29 mouse cellular contexts compared by ENCODE assay signal in the genomic region with DNA sequence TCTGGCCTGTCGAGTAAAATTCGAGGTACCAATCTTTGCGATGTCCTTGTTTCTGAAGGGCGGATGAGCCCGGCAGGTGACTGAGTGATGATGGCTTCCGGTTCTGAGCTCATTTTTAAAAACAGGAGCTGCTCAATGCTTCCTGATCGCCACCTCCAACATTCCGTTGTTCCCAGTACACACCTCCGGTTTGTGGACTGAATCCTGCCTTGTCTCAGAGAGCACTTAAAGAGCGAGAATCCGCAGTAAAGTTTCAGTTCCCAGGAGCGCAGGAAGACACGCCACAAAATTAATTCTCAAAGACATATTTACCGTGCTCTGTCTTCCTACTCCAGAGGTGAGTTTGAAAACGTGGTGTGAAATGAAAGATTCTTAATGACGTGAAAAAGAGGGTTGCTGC.
DNase-seq lines count a peak whose midpoint lies in the region; ATAC-seq and TF ChIP-seq lines count a peak whose summit lies in the region.
"Had no signal": no experiment of that assay in that cellular context is flagged by ENCODE, and none has a peak within 500 bp of the region (broad histone marks: within the 10 kb centered on the region; RNA-seq: fewer than 3 reads in every experiment).

No protein-coding gene starts in this region.

- no peaks in the 10 kb centered on the region for H3K36me3 ChIP-seq in lung, embryonic 15.5 days
- no peaks in the 10 kb centered on the region for H3K36me3 ChIP-seq in intestine, embryonic 14.5 days (ENCODE audit: control insufficient read depth, insufficient read depth, low read length)
- no peaks in the 10 kb centered on the region for H3K36me3 ChIP-seq in intestine, postnatal 0 days (ENCODE audit: control insufficient read depth, insufficient read depth)
- no peaks in the 10 kb centered on the region for H3K36me3 ChIP-seq in stomach, embryonic 16.5 days (ENCODE audit: control insufficient read depth, insufficient read depth, low read length)
- H3K36me3 ChIP-seq in midbrain, postnatal 0 days (ENCODE audit: insufficient read depth, low read length): no peaks in the 10 kb centered on the region
- H3K36me3 ChIP-seq: forebrain, embryonic 10.5 days; G1E; limb, embryonic 12.5 days had no signal

- no peaks in the 10 kb centered on the region for H3K27me3 ChIP-seq in lung, embryonic 15.5 days
- H3K27me3 ChIP-seq in intestine, embryonic 14.5 days (replicated peaks; ENCODE audit: control insufficient read depth, insufficient read depth, low read length): no peaks in the 10 kb centered on the region
- no peaks in the 10 kb centered on the region for H3K27me3 ChIP-seq in intestine, postnatal 0 days (replicated peaks; ENCODE audit: control insufficient read depth, insufficient read depth, low read length)
- no peaks in the 10 kb centered on the region for H3K27me3 ChIP-seq in stomach, embryonic 16.5 days (ENCODE audit: control insufficient read depth, insufficient read depth, low read length)
- no peaks in the 10 kb centered on the region for H3K27me3 ChIP-seq in midbrain, postnatal 0 days (ENCODE audit: insufficient read depth, low read length)
- no peaks in the 10 kb centered on the region for H3K27me3 ChIP-seq in cerebellum, adult 2 months (ENCODE audit: control insufficient read depth, insufficient read depth, low read length)
- H3K27me3 ChIP-seq: CH12.LX; limb, embryonic 12.5 days; Patski had no signal

- H3K4me3 ChIP-seq in lung, embryonic 15.5 days: peak overlapping the region; percentile 9; the same call in 1 of the 2 replicates
- peak overlapping the region; percentile 20 for H3K4me3 ChIP-seq in intestine, embryonic 14.5 days (ENCODE audit: low read depth, low read length)
- H3K4me3 ChIP-seq in intestine, postnatal 0 days (ENCODE audit: low read depth, low read length): peak overlapping the region; percentile 32
- no peak overlapping the region for H3K4me3 ChIP-seq in stomach, embryonic 16.5 days (replicated peaks; ENCODE audit: low read length)
- no peak overlapping the region for H3K4me3 ChIP-seq in midbrain, postnatal 0 days (ENCODE audit: low read depth, low read length)
- no peak overlapping the region for H3K4me3 ChIP-seq in cerebellum, adult 2 months (replicated peaks; ENCODE audit: insufficient read depth, low read depth, low read length)
- H3K4me3 ChIP-seq: forebrain, embryonic 10.5 days; heart, adult 2 months; layer of hippocampus, adult 2 months; limb, embryonic 12.5 days had no signal

- no peak for ATAC-seq in lung, embryonic 15.5 days (ENCODE audit: borderline replicate concordance, extremely low read depth, low FRiP score, low TSS enrichment)
- ATAC-seq in intestine, embryonic 14.5 days (replicated peaks; ENCODE audit: low FRiP score, low TSS enrichment, low read depth): peak; percentile 28; the same call in 1 of the 2 replicates
- ATAC-seq in intestine, postnatal 0 days: peak; percentile 17; the same call in 1 of the 2 replicates
- ATAC-seq in stomach, embryonic 16.5 days (ENCODE audit: insufficient read depth, low FRiP score): no peak
- ATAC-seq in midbrain, postnatal 0 days (ENCODE audit: low FRiP score): no peak
- ATAC-seq: forebrain, postnatal 0 days; inflammation-experienced regulatory T-cells, adult 6 months; Patski had no signal

- WGBS in lung, embryonic 15.5 days: 42% methylated on average over 16 of the region's 16 CpGs
- WGBS in intestine, embryonic 14.5 days: 35% methylated on average over 16 of the region's 16 CpGs
- 26% methylated on average over 16 of the region's 16 CpGs for WGBS in intestine, postnatal 0 days
- 56% methylated on average over 16 of the region's 16 CpGs for WGBS in stomach, embryonic 16.5 days
- 73% methylated on average over 16 of the region's 16 CpGs for WGBS in midbrain, postnatal 0 days
- WGBS in cerebellum, adult 2 months: 79% methylated on average over 16 of the region's 16 CpGs

- H3K4me1 ChIP-seq in lung, embryonic 15.5 days: 0 out of 2 replicates have a peak, but pooled peaks cover 6% of the 10 kb centered on the region
- peaks cover 9% of the 10 kb centered on the region for H3K4me1 ChIP-seq in intestine, embryonic 14.5 days (replicated peaks; ENCODE audit: control insufficient read depth, insufficient read depth, low read length)
- peaks cover 5% of the 10 kb centered on the region; the same call in 1 of the 2 replicates for H3K4me1 ChIP-seq in intestine, postnatal 0 days (replicated peaks; ENCODE audit: control insufficient read depth, insufficient read depth, low read length)
- H3K4me1 ChIP-seq in stomach, embryonic 16.5 days (ENCODE audit: control insufficient read depth, insufficient read depth, low read length): peaks cover 3% of the 10 kb centered on the region; the same call in 1 of the 2 replicates
- no peaks in the 10 kb centered on the region for H3K4me1 ChIP-seq in midbrain, postnatal 0 days (ENCODE audit: insufficient read depth, low read length)
- H3K4me1 ChIP-seq in cerebellum, adult 2 months (ENCODE audit: control insufficient read depth, insufficient read depth, low read length): no peaks in the 10 kb centered on the region
- H3K4me1 ChIP-seq: forebrain, embryonic 10.5 days had no signal

- H3K9me3 ChIP-seq in lung, embryonic 15.5 days: no peaks in the 10 kb centered on the region
- no peaks in the 10 kb centered on the region for H3K9me3 ChIP-seq in intestine, embryonic 14.5 days (ENCODE audit: control insufficient read depth, low read length)
- H3K9me3 ChIP-seq in intestine, postnatal 0 days (ENCODE audit: control insufficient read depth): no peaks in the 10 kb centered on the region
- H3K9me3 ChIP-seq in stomach, embryonic 16.5 days (replicated peaks; ENCODE audit: control insufficient read depth, low read length): no peaks in the 10 kb centered on the region
- H3K9me3 ChIP-seq in midbrain, postnatal 0 days (ENCODE audit: low read length): no peaks in the 10 kb centered on the region
- H3K9me3 ChIP-seq: forebrain, embryonic 10.5 days; limb, embryonic 12.5 days had no signal

- TF ChIP-seq POLR2A in cerebellum, adult 2 months (IDR thresholded peaks at IDR 0.05; ENCODE audit: borderline replicate concordance, insufficient read depth, low read length): no peak

- peak overlapping the region; percentile 43 for H3K4me2 ChIP-seq in lung, embryonic 15.5 days
- peak overlapping the region; percentile 36 for H3K4me2 ChIP-seq in intestine, embryonic 14.5 days (ENCODE audit: low read length)
- peak overlapping the region; percentile 60 for H3K4me2 ChIP-seq in intestine, postnatal 0 days (replicated peaks; ENCODE audit: low read depth)
- peak overlapping the region; percentile 42 for H3K4me2 ChIP-seq in stomach, embryonic 16.5 days (ENCODE audit: low read depth, low read length)
- no peak overlapping the region for H3K4me2 ChIP-seq in midbrain, postnatal 0 days (ENCODE audit: low read depth, low read length, poor library complexity, severe bottlenecking)
- H3K4me2 ChIP-seq: hindbrain, embryonic 14.5 days; limb, embryonic 12.5 days had no signal

- H3K27ac ChIP-seq in lung, embryonic 15.5 days: no peak overlapping the region
- H3K27ac ChIP-seq in intestine, embryonic 14.5 days (ENCODE audit: low read depth): peak overlapping the region; percentile 82
- H3K27ac ChIP-seq in intestine, postnatal 0 days (ENCODE audit: low read depth, low read length): peak overlapping the region; percentile 50; the same call in 1 of the 2 replicates
- no peak overlapping the region for H3K27ac ChIP-seq in stomach, embryonic 16.5 days (ENCODE audit: low read length)
- no peak overlapping the region for H3K27ac ChIP-seq in midbrain, postnatal 0 days (ENCODE audit: low read depth, low read length)
- H3K27ac ChIP-seq in cerebellum, adult 2 months (ENCODE audit: insufficient read depth, low read length): no peak overlapping the region
- H3K27ac ChIP-seq: forebrain, embryonic 10.5 days; heart, adult 2 months; hindbrain, embryonic 14.5 days; layer of hippocampus, adult 2 months; limb, embryonic 12.5 days; liver, embryonic 14.5 days; macrophage had no signal

- H3K9ac ChIP-seq in lung, embryonic 15.5 days: no peak overlapping the region
- H3K9ac ChIP-seq in intestine, embryonic 14.5 days (ENCODE audit: low read length): peak overlapping the region; percentile 35
- H3K9ac ChIP-seq in intestine, postnatal 0 days (ENCODE audit: low read depth, low read length): no peak overlapping the region
- H3K9ac ChIP-seq in stomach, embryonic 16.5 days (ENCODE audit: low read length): no peak overlapping the region; the same call in 1 of the 2 replicates
- H3K9ac ChIP-seq in midbrain, postnatal 0 days (replicated peaks; ENCODE audit: low read length, poor library complexity, severe bottlenecking): no peak overlapping the region
- H3K9ac ChIP-seq: forebrain, postnatal 0 days; hindbrain, embryonic 14.5 days; limb, embryonic 12.5 days; liver, embryonic 14.5 days had no signal

- TF ChIP-seq CTCF in intestine, postnatal 0 days (IDR thresholded peaks at IDR 0.05; ENCODE audit: low read depth): no peak
- TF ChIP-seq CTCF in midbrain, postnatal 0 days (IDR thresholded peaks at IDR 0.05): no peak
- no peak for TF ChIP-seq CTCF in cerebellum, adult 2 months (IDR thresholded peaks at IDR 0.05; ENCODE audit: borderline replicate concordance, insufficient read depth, low read depth, low read length)

- no peak for DNase-seq in lung, postnatal 14 days
- DNase-seq in intestine, embryonic 14.5 days (ENCODE audit: low spot score): no peak
- DNase-seq in midbrain, postnatal 0 days (ENCODE audit: low spot score): no peak
- no peak for DNase-seq in cerebellum, adult 2 months
- DNase-seq: adrenal gland, adult 8-10 months; B cell, adult 2 months; cerebellum, adult 11-12 months; cerebellum, postnatal 14 days; forebrain, postnatal 0 days; gastrocnemius, postnatal 36 days; heart, adult 2 months; heart, postnatal 4 days; kidney, postnatal 25 days; retina, postnatal 1 day; right cerebral cortex, postnatal 25 days; thymus, adult 2 months had no signal

Comparison
In these comparisons a context has a peak if more than half of its experiments do, and no peak if none do; other contexts are left out.
1. ATAC-seq: peak in intestine, embryonic 14.5 days (single experiment) and intestine, postnatal 0 days (single experiment); none in lung, embryonic 15.5 days (single experiment), stomach, embryonic 16.5 days (single experiment) and midbrain, postnatal 0 days (single experiment).
2. H3K27ac ChIP-seq: peak in intestine, embryonic 14.5 days (single experiment) and intestine, postnatal 0 days (single experiment); none in lung, embryonic 15.5 days (single experiment), stomach, embryonic 16.5 days (single experiment), midbrain, postnatal 0 days (single experiment) and cerebellum, adult 2 months (single experiment).
3. H3K4me3 ChIP-seq: peak in lung, embryonic 15.5 days (single experiment), intestine, embryonic 14.5 days (single experiment) and intestine, postnatal 0 days (single experiment); none in stomach, embryonic 16.5 days (single experiment), midbrain, postnatal 0 days (single experiment) and cerebellum, adult 2 months (single experiment).